Mouse (Mus musculus) cortical plate, adult 2 months (tissue): ENCODE data around the gene Zfyve9.

Source experiments
- CTCF ChIP-seq: fragments of 200-500 bp; IDR thresholded peaks from 2 replicates; pipeline ENCODE4 v1.5.1; 2011; ENCODE audit warnings: mild to moderate bottlenecking, control low read depth, low read length; ENCODE audit not compliant: insufficient read depth; ENCODE audit errors: extremely low read depth
- POLR2A ChIP-seq: fragments of 200-500 bp; IDR thresholded peaks from 2 replicates; pipeline ENCODE4 v1.6.1; 2011; ENCODE audit warnings: mild to moderate bottlenecking, low read length, control low read depth; ENCODE audit not compliant: insufficient read depth; ENCODE audit errors: extremely low read depth

GRCm38 (mm10) chr4:108759583-108759982 is 21.0 kb downstream of the Zfyve9 start:
- TF ChIP-seq POLR2A: no peak
- no peak for TF ChIP-seq CTCF
